Mouse (Mus musculus) effector memory CD4-positive, alpha-beta T cell, adult 5 months (primary cell): ENCODE data around the gene Gsx2. TPM values are rescaled to one million over a fixed set of nuclear protein-coding genes. Genes with fewer than 3 reads are reported as not detected.

Experiments used
- polyA plus RNA-seq: library from polyadenylated mRNA; unstranded; fragments of 100-300 nt; shearing (Covaris generic); gene quantifications from one replicate; pipeline ENCODE4 v1.2.1, GENCODE M21; 2017

The Gsx2 gene
- not detected for polyA plus RNA-seq

DNA sequence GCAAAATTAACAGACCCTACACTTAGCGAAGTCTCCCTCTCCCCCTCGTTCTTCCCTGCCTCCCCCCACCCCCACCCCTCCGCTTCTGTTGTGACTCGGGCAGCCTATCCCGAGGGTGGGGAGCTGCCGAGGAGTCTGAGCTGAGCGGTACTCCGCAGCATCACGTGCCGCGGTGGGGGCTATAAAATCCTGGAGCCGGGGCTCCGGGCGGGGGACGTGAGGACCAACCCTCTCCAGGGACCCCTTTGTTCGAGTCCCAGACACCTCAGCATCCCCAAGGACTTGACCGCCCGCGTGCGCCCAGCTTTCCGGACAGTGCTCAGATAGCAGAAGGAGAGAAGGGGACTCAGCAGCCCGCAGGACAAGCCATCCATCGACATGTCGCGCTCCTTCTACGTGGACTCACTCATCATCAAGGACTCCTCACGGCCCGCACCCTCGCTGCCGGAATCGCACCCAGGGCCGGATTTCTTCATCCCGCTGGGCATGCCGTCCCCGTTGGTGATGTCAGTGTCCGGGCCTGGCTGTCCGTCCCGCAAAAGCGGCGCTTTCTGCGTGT, at the start of gene Gsx2:
TSS of gene Gsx2 (plus strand) at position 219 of the 559 bp plus-strand sequence.

DNA sequence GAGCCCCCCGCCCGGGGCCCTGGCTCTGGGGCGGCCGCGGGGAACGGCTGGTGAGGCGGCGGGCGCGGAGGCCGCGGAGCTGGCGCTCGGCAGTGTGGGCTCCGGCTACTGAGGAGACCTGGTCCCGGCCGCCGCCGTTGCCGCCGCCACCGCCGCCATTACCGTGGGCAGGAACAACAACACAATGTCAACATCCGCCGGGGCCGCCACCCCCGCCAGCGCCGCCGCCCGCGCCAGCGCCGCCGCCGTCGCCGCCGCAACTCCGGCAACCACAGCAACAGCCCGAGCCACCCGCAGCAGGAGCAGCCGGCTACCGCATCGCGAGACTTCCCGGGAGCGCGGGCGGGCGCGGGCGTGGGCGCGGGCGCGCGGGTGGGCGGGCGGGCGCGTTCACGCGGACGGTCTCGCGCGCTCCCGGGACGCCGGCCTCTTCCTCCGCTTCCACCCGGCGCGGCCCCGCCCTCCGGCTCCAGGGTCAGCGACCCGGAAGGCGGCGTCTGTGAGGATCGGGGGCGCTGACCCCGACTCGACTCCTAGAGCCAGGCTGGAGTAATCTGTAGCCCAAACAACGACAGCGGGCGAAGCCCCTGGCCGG, 31.0 kb upstream of the Gsx2 start, which contains the start of gene Chic2:
TSS of gene Chic2 (minus strand) at position 465 of the 595 bp plus-strand sequence.

Other genes starting within 250 kb of the Gsx2 start
- 149 TPM for gene Chic2, start 30.8 kb upstream of the Gsx2 start, polyA plus RNA-seq
- not detected for gene Pdgfra, start 76.7 kb downstream of the Gsx2 start, polyA plus RNA-seq